Mouse (Mus musculus): ENCODE results near the gene Hist1h2bb.

- TF ChIP-seq TAL1 (IDR thresholded peaks at IDR 0.05; ENCODE audit: low read length) (no peak), GATA1 (IDR thresholded peaks at IDR 0.05; ENCODE audit: low read length) (no peak)
These were observed 17.2 kb downstream of the Hist1h2bb start, which contains the start of gene Hist1h1a for GRCm38 (mm10) chr13:23763586-23764323.

Data from erythroblast, embryonic 14.5 days (primary cell).